Mouse (Mus musculus) liver, embryonic 14.5 days (tissue): ENCODE measurements around the gene Negr1. TPM values are rescaled to one million over a fixed set of nuclear protein-coding genes. Genes with fewer than 3 reads are reported as not detected.

Experiments used
- ATAC-seq: fragments of 200-750 bp; cut with Nextera tagmentation; 2 replicates; pipeline ENCODE4 v1.8.0; 2017; ENCODE audit warnings: moderate number of reproducible peaks, mild to moderate bottlenecking, moderate library complexity; ENCODE audit not compliant: insufficient read depth
- DNase-seq, 3 experiments: peaks; one replicate each; pipeline ENCODE4 v3.0.0-alpha.2; 2012 to 2013; ENCODE audit warnings: low read depth in 3 of 3, low spot score in 3 of 3
- H3K27ac ChIP-seq: fragments of 300-500 bp; sonication (generic); 2 replicates; pipeline ENCODE4 v1.5.1; 2014; ENCODE audit warnings: moderate library complexity, mild to moderate bottlenecking, control low read depth, inconsistent platforms
- H3K27me3 ChIP-seq: fragments of 300-500 bp; sonication (generic); 2 replicates; pipeline ENCODE4 v1.6.1; 2014; ENCODE audit warnings: mild to moderate bottlenecking, low read length, moderate library complexity; ENCODE audit not compliant: control insufficient read depth, insufficient read depth
- H3K36me3 ChIP-seq: fragments of 300-500 bp; sonication (generic); replicated peaks from 2 replicates; pipeline ENCODE4 v1.6.1; 2014; ENCODE audit warnings: low read depth; ENCODE audit not compliant: control insufficient read depth, insufficient read depth
- H3K4me1 ChIP-seq, 2 experiments: fragments of 200-500 bp in 1 of 2; fragments of 300-500 bp in 1 of 2; sonication (generic) in 1 of 2; replicated peaks; 2 replicates each; pipeline ENCODE4 v1.6.1; 2012 to 2014; ENCODE audit warnings: antibody characterized with exemption in 1 of 2, inconsistent platforms in 1 of 2, low read length in 1 of 2; ENCODE audit not compliant: control insufficient read depth in 2 of 2, insufficient read depth in 2 of 2
- H3K4me2 ChIP-seq: fragments of 300-500 bp; sonication (generic); 2 replicates; pipeline ENCODE4 v1.6.1; 2014; ENCODE audit warnings: low read depth, mild to moderate bottlenecking, control low read depth, moderate library complexity
- H3K4me3 ChIP-seq, 2 experiments: fragments of 200-500 bp in 1 of 2; fragments of 300-500 bp in 1 of 2; sonication (generic) in 1 of 2; 2 replicates each; pipeline ENCODE4 v1.5.1; 2012 to 2014; ENCODE audit warnings: low read depth in 2 of 2, low read length in 2 of 2, mild to moderate bottlenecking in 2 of 2, control low read depth in 1 of 2, inconsistent platforms in 1 of 2, moderate library complexity in 1 of 2; ENCODE audit not compliant: insufficient read depth in 1 of 2
- H3K9ac ChIP-seq: fragments of 300-500 bp; sonication (generic); replicated peaks from 2 replicates; pipeline ENCODE4 v1.6.1; 2014; ENCODE audit warnings: mild to moderate bottlenecking, control low read depth, moderate library complexity
- H3K9me3 ChIP-seq: fragments of 300-500 bp; sonication (generic); 2 replicates; pipeline ENCODE4 v1.6.1; 2016; ENCODE audit warnings: low read length, mixed read lengths; ENCODE audit not compliant: control insufficient read depth
- CTCF ChIP-seq: IDR thresholded peaks from 2 replicates; pipeline ENCODE4 v1.5.1; 2016; ENCODE audit warnings: antibody characterized with exemption, low read depth, control low read depth
- EP300 ChIP-seq: IDR thresholded peaks from 2 replicates; pipeline ENCODE4 v1.6.1; 2016; ENCODE audit warnings: antibody characterized with exemption, low read depth
- WGBS: fragments of 180-500 bp; shearing (Covaris S2); extraction: QIAGEN DNeasy Blood & Tissue Kit; methylation state at CpG from one replicate; pipeline ENCODE4 v1.1.7; 2014; ENCODE audit not compliant: insufficient replicate concordance; 5-methylcytosine and 5-hydroxymethylcytosine counted together
- polyA plus RNA-seq, 2 experiments: library from polyadenylated mRNA; depleted of rRNA in 1 of 2; stranded (reverse) in 1 of 2; unstranded in 1 of 2; fragments of >200 nt; fragmentation: Nextera tagmentation in 1 of 2; extraction: Ambion mirVana in 1 of 2; gene quantifications; 2 replicates each; pipeline versions ENCODE4 v1.2.1 to v1.2.3; 2012 to 2014

Gene Negr1
- polyA plus RNA-seq, 2 experiments, result 0.03 TPM; not detected in 1

GRCm38 (mm10) chr3:156745218-156745770 is 183.7 kb downstream of the Negr1 start:
- H3K36me3 ChIP-seq, result no peaks in the 10 kb centered on the region
- no peaks in the 10 kb centered on the region for H3K9me3 ChIP-seq
- H3K4me1 ChIP-seq, result no peaks in the 10 kb centered on the region
- no peak overlapping the region for H3K9ac ChIP-seq
- H3K4me2 ChIP-seq, result no peak overlapping the region
- no peaks in the 10 kb centered on the region for H3K27me3 ChIP-seq
- DNase-seq, result no peak
- H3K27ac ChIP-seq, result no peak overlapping the region
- ATAC-seq, result no peak
- TF ChIP-seq EP300 (no peak), CTCF (no peak)
- no peak overlapping the region for H3K4me3 ChIP-seq
- 73% methylated on average over 5 of the region's 5 CpGs for WGBS

- no peak overlapping the region for H3K27ac ChIP-seq
- H3K4me2 ChIP-seq, result no peak overlapping the region
- no peak overlapping the region for H3K9ac ChIP-seq
- DNase-seq (no peak), ATAC-seq (no peak)
- H3K4me1 ChIP-seq, result no peaks in the 10 kb centered on the region
- no peaks in the 10 kb centered on the region for H3K27me3 ChIP-seq
- WGBS, result 47% methylated on average over 3 of the region's 3 CpGs
- H3K36me3 ChIP-seq, result no peaks in the 10 kb centered on the region
- H3K4me3 ChIP-seq, result no peak overlapping the region
- TF ChIP-seq CTCF (no peak), EP300 (no peak)
- no peaks in the 10 kb centered on the region for H3K9me3 ChIP-seq
Observed at GRCm38 (mm10) chr3:156747456-156747855, 185.9 kb downstream of the Negr1 start.

GRCm38 (mm10) chr3:156753780-156754373 is 192.3 kb downstream of the Negr1 start:
- no peak for ATAC-seq
- no peak for TF ChIP-seq EP300
- TF ChIP-seq CTCF, result no peak
- no peak for DNase-seq
- Histone ChIP-seq H3K9ac (no peak overlapping the region), H3K4me2 (no peak overlapping the region), H3K9me3 (no peaks in the 10 kb centered on the region), H3K27me3 (no peaks in the 10 kb centered on the region), H3K27ac (no peak overlapping the region), H3K36me3 (no peaks in the 10 kb centered on the region), H3K4me3 (no peak overlapping the region), H3K4me1 (no peaks in the 10 kb centered on the region)
- WGBS, result 71% methylated on average over 4 of the region's 4 CpGs

- H3K36me3 ChIP-seq, result no peaks in the 10 kb centered on the region
- no peaks in the 10 kb centered on the region for H3K4me1 ChIP-seq
- no peak overlapping the region for H3K4me2 ChIP-seq
- no peak overlapping the region for H3K9ac ChIP-seq
- no peak for ATAC-seq
- 44% methylated on average over 1 of the region's 1 CpGs for WGBS
- TF ChIP-seq EP300 (no peak), CTCF (no peak)
- no peak overlapping the region for H3K4me3 ChIP-seq
- H3K9me3 ChIP-seq, result no peaks in the 10 kb centered on the region
- no peak for DNase-seq
- H3K27me3 ChIP-seq, result no peaks in the 10 kb centered on the region
- H3K27ac ChIP-seq, result no peak overlapping the region
Observed at GRCm38 (mm10) chr3:156754790-156755530, 193.4 kb downstream of the Negr1 start.

- H3K4me3 ChIP-seq, result no peak overlapping the region
- no peaks in the 10 kb centered on the region for H3K27me3 ChIP-seq
- no peaks in the 10 kb centered on the region for H3K9me3 ChIP-seq
- no peaks in the 10 kb centered on the region for H3K36me3 ChIP-seq
- no peak for DNase-seq
- H3K27ac ChIP-seq, result no peak overlapping the region
- H3K4me2 ChIP-seq, result no peak overlapping the region
- 50% methylated on average over 3 of the region's 3 CpGs for WGBS
- no peaks in the 10 kb centered on the region for H3K4me1 ChIP-seq
- TF ChIP-seq CTCF, result no peak
- no peak for TF ChIP-seq EP300
- H3K9ac ChIP-seq, result no peak overlapping the region
- ATAC-seq, result no peak
Observed at GRCm38 (mm10) chr3:156765015-156765414, 203.4 kb downstream of the Negr1 start.
